Mouse (Mus musculus) E14TG2a.4 (cell line): ENCODE measurements around the gene Ubl7.

Experiments
- CTCF ChIP-seq: conservative IDR thresholded peaks from 2 replicates; pipeline ENCODE4 v1.5.1; 2014; ENCODE audit warnings: low read length
- POU5F1 ChIP-seq: IDR thresholded peaks from 2 replicates; pipeline ENCODE4 v1.6.1; 2014; ENCODE audit warnings: low read length, borderline replicate concordance

GRCm38 (mm10) chr9:57949879-57950278 is 39.1 kb downstream of the Ubl7 start:
- no peak for TF ChIP-seq CTCF
- TF ChIP-seq POU5F1: no peak
